Mouse (Mus musculus): ENCODE results near the gene Nemf. TPM values are rescaled to one million over a fixed set of nuclear protein-coding genes. Genes with fewer than 3 reads are reported as not detected.

Nemf gene
- polyA plus RNA-seq (2017; shearing (Covaris generic)) = 152 TPM

DNA sequence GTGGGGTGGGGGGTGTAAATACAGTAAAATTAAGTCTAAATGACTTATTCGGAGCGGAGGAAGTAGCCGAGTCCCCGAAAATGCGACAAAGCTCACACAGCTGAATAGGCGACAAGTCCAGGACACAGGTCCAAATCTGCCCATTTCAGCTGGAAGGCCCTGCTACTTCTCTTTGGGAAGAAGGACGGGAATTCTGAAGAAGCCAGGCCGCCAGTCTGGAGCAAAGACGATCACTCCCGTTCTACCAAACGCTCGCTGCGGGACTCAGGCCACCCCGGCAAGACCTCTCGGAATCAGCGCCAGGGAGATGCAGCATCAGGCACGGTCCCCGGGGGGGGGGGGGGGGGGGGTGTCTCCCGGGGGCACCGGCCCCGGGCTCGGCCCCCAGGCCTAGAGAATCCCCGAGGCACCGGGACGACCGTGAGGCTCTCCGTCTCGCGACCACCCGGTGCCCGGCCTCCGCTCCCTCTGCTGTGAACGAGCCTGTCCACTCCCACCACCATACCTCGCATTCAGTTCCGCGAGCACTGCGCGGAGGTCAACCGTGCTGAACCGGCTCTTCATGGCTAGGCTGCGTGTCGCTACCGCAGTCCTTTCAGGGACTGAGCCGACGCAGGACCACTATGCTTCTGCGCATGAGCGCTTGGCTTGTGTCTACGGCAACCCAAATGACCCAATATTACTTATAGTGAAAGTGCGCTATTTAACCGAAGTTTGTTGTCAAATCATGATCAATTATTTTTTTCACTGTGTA is at the start of gene Nemf:
Nemf (minus strand) TSS at position 620 of the 754 bp plus-strand sequence.

DNA sequence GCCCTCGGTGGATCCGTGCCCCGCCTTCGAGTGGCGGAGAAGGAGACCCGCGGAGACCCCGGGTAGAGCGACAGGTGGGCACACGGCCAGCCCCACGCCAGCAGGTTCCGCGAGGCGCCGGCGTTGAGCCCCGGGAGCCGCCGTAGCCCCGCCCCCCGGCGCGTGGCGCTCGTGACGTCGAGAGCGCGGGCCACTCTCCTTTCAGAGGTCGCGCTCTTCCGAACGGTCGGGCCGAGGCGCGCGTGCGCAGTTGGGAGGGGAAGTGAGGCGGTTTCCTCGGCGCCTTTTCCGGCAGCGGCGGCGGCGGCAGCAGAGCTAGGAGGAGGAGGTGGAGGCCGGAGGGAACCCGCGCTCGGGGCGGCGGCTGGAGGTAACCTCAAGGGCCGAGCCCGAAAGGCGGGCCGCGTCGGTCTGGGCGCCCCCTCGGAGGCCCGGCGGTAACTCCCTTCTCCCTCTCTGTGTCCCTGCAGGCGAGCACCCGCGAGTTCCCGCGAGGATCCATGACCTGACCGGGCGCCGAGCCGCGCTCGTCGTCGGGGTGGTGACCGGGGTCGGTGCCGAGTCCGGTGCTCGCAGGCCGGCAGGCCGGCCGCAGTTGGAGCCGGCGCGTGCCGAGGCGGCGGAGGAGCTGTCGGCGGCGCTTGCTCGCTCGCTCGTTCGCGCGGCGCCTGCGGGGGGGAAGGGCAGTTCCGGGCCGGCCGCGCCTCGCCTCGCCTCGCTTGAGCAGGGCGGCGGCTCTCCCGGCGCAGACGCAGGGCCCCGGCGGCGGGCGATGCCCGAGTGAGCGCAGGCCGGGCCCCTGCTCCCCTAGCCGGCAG is 15.1 kb upstream of the Nemf start, which contains the start of the genes Arf6 and Gm9887:
Arf6 (plus strand) TSS at position 297 of the 818 bp plus-strand sequence.
Gm9887 (minus strand) TSS at position 605 of the 818 bp plus-strand sequence.

DNA sequence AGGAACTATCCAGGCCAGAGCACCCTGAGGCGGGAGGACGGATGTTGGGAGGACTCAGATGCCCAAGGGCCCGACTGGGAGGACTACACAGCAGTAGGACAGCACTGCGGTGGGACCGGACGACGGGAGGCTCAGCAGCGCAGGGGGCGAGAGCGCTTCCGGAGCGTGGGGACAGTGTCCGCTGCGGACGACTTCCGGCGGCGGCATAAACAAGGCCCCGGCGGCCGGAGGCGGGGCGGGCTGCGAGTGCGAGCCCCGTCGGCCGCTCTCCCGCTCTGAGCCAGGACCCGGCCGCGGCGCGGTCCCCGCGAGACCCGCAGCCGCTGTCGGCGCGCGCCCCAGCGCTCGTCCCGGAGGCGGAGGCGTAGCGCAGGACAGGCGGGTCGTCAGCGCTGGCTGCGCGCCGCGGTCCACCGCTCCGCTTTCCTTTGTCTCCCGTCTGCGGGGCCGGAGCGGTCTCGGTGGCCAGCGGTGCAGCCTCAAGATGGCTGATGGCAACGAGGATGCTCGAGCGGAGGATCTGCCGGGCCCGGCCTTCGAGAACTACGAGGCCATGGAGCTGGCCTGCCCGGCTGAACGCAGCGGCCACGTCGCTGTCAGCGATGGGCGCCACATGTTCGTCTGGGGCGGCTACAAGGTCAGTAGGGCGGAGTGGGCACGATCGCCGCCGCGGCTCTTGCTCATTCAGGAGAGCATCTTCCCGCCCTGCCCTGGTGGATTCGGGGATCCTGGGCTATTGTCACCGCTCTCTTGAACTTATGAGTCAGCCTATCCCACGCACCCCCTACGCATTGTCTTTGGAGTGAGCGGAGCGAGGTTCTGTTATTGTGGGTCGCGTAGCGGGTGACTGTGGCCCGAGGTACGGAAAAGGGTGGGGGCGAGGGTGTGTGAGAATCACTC is 60.2 kb downstream of the Nemf start, which contains the start of gene Klhdc2:
Klhdc2 (plus strand) TSS at position 171 of the 900 bp plus-strand sequence.

Other genes with a start within 250 kb of the Nemf start
- 1,879 TPM for gene Rps29, start 198.0 kb downstream of the Nemf start, polyA plus RNA-seq (2017; shearing (Covaris generic))
- 2.4 TPM for gene Lrr1, start 188.4 kb downstream of the Nemf start, polyA plus RNA-seq (2017; shearing (Covaris generic))
- 421 TPM for gene Rpl36al, start 173.1 kb downstream of the Nemf start, polyA plus RNA-seq (2017; shearing (Covaris generic))
- gene Mgat2, start 173.0 kb downstream of the Nemf start, polyA plus RNA-seq (2017; shearing (Covaris generic)) = 24.1 TPM
- gene Gm49383, start 160.1 kb downstream of the Nemf start, polyA plus RNA-seq (2017; shearing (Covaris generic)) = 23.6 TPM
- gene Dnaaf2, start 158.7 kb downstream of the Nemf start, polyA plus RNA-seq (2017; shearing (Covaris generic)) = 7.8 TPM
- 20.6 TPM for gene Gm49384, start 152.9 kb downstream of the Nemf start, polyA plus RNA-seq (2017; shearing (Covaris generic))
- 7.7 TPM for gene Pole2, start 129.0 kb downstream of the Nemf start, polyA plus RNA-seq (2017; shearing (Covaris generic))
- 23.7 TPM for gene Klhdc1, start 116.0 kb downstream of the Nemf start, polyA plus RNA-seq (2017; shearing (Covaris generic))
- gene Klhdc2, start 60.5 kb downstream of the Nemf start, polyA plus RNA-seq (2017; shearing (Covaris generic)) = 12.8 TPM
- 13.7 TPM for gene Arf6, start 15.0 kb upstream of the Nemf start, polyA plus RNA-seq (2017; shearing (Covaris generic))
- not detected for gene Gm9887, start 15.3 kb upstream of the Nemf start, polyA plus RNA-seq (2017; shearing (Covaris generic))
- gene Vcpkmt, start 225.9 kb upstream of the Nemf start, polyA plus RNA-seq (2017; shearing (Covaris generic)) = 3.8 TPM

All from inflammation-experienced regulatory T-cells, adult 16 weeks (primary cell).